Mouse (Mus musculus): ENCODE measurements around the gene Jhy.

DNA sequence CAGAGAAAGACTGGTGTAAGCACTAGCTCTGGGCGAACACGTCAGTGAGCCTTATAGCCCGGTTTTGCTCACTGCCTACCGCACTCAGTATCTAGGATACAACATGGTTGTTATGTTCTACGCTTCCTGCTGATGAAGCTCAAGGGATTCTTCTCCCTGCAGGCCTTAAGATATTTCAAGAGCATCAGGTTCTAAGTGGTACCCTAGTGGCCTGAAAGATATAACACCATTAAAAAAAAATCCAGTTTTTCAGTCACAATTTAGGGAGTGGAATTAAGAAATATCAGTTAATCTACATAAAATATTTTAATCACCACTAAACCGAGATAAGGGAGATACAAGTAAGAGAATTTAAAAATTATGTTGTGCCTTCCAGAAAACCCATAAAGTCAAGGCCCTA lies 15.4 kb downstream of the Jhy start:
- TF ChIP-seq CTCF (IDR thresholded peaks at IDR 0.05; ENCODE audit: borderline replicate concordance, insufficient read depth, low read depth, low read length) (no peak), POLR2A (IDR thresholded peaks at IDR 0.05; ENCODE audit: borderline replicate concordance, insufficient read depth, low read length) (no peak)

Measured in cerebellum, adult 2 months (tissue).